Comparison of ENCODE assay signal across 8 mouse cellular contexts in the genomic region with DNA sequence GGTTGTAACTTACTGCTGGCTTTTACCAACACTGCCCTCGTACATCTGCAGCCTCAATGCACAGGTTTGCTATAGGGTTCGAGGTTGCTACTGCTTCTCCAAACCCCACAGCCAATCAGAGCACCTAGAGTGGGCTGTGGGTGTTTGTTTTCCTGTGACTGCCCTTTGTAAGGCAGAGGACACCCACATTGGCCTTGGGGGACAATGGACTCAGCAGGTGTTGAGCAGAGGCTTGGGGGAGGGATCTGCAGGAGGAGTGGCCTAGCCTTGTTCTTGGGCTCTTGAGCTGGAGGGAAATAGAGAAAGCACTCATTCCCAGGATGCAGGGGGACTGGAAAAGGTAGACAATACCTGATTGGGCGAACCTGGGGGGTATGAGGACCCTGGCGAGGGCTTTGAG. TPM values are rescaled to one million over a fixed set of nuclear protein-coding genes. Genes with fewer than 3 reads are reported as not detected.
DNase-seq lines count a peak whose midpoint lies in the region; ATAC-seq and TF ChIP-seq lines count a peak whose summit lies in the region.
"Had no signal": no experiment of that assay in that cellular context is flagged by ENCODE, and none has a peak within 500 bp of the region (broad histone marks: within the 10 kb centered on the region; RNA-seq: fewer than 3 reads in every experiment).

No protein-coding gene starts in this region.

- H3K4me2 ChIP-seq in kidney, embryonic 16.5 days (replicated peaks; ENCODE audit: low read depth, low read length), result peak overlapping the region; percentile 90

- H3K4me3 ChIP-seq in kidney, embryonic 16.5 days (ENCODE audit: low read length), result no peak overlapping the region
- H3K4me3 ChIP-seq in MEL (ENCODE audit: control insufficient read depth in 1 of 2, insufficient read depth in 1 of 2, low read depth in 2 of 2, low read length in 2 of 2), result peak overlapping the region; percentile 45 to 78
- H3K4me3 ChIP-seq in brown adipose tissue, adult 24 weeks (ENCODE audit: insufficient read depth, low read depth, low read length), result peak overlapping the region; percentile 79; the same call in 1 of the 2 replicates

- ATAC-seq in kidney, embryonic 16.5 days (ENCODE audit: low FRiP score, low TSS enrichment), result no peak
- peak; percentile 20 for ATAC-seq in megakaryocyte progenitor cell, adult 5-6 weeks (replicated peaks; ENCODE audit: poor library complexity)

- 62% methylated on average over 4 of the region's 4 CpGs for WGBS in kidney, embryonic 16.5 days

- TF ChIP-seq CTCF in MEL (IDR thresholded peaks at IDR 0.05 in 2 of 3, conservative IDR thresholded peaks at IDR 0.05 in 1 of 3; ENCODE audit: control insufficient read depth in 1 of 3, insufficient read depth in 1 of 3, low read depth in 2 of 3, low read length in 3 of 3, poor library complexity in 1 of 3, severe bottlenecking in 1 of 3), result no peak

- H3K27ac ChIP-seq in kidney, embryonic 16.5 days (ENCODE audit: low read length), result peak overlapping the region; percentile 3; the same call in 1 of the 2 replicates
- peak overlapping the region; percentile 77 for H3K27ac ChIP-seq in MEL (ENCODE audit: control insufficient read depth, low read depth, low read length)
- peak overlapping the region; percentile 69 for H3K27ac ChIP-seq in brown adipose tissue, adult 24 weeks (replicated peaks; ENCODE audit: low read depth, low read length)

- no peak overlapping the region for H3K9ac ChIP-seq in kidney, embryonic 16.5 days (replicated peaks; ENCODE audit: low read length)
- H3K9ac ChIP-seq in MEL (ENCODE audit: control insufficient read depth, low read depth, low read length, poor library complexity, severe bottlenecking), result peak overlapping the region; percentile 65

- DNase-seq in kidney, postnatal 36 days, result no peak
- peak; percentile 39 for DNase-seq in MEL (ENCODE audit: low read depth, low spot score)
- no peak for DNase-seq in urinary bladder, adult 2 months (ENCODE audit: low spot score)
- DNase-seq in right cerebral cortex, postnatal 14 days, result no peak
- DNase-seq: layer of hippocampus, adult 9-11 months had no signal

- peaks cover 6% of the 10 kb centered on the region; the same call in 1 of the 2 replicates for H3K27me3 ChIP-seq in kidney, embryonic 16.5 days (ENCODE audit: insufficient read depth, low read length)
- no peaks in the 10 kb centered on the region for H3K27me3 ChIP-seq in MEL (ENCODE audit: control insufficient read depth in 1 of 2, insufficient read depth in 2 of 2, low read length in 2 of 2)

- TF ChIP-seq EP300 in MEL (IDR thresholded peaks at IDR 0.05; ENCODE audit: low read depth in 1 of 2, low read length in 2 of 2), result no peak

- no peak for TF ChIP-seq RAD21 in MEL (IDR thresholded peaks at IDR 0.05; ENCODE audit: low read depth, low read length)

- peaks cover 13% of the 10 kb centered on the region for H3K4me1 ChIP-seq in kidney, embryonic 16.5 days (ENCODE audit: insufficient read depth, low read length)
- H3K4me1 ChIP-seq in MEL (ENCODE audit: control insufficient read depth in 1 of 2, insufficient read depth in 2 of 2, low read length in 2 of 2), result peaks cover 6 to 13% of the 10 kb centered on the region in 2 experiments; a peak in 3 of 4 replicates
- H3K4me1 ChIP-seq in brown adipose tissue, adult 24 weeks (ENCODE audit: control insufficient read depth, insufficient read depth, insufficient read length, low read length), result peaks cover 5% of the 10 kb centered on the region

- no peak for TF ChIP-seq POLR2A in MEL (IDR thresholded peaks at IDR 0.05; ENCODE audit: control insufficient read depth in 1 of 2, insufficient read depth in 1 of 2, low read depth in 1 of 2, low read length in 2 of 2, poor library complexity in 1 of 2)

- no peaks in the 10 kb centered on the region for H3K9me3 ChIP-seq in kidney, embryonic 16.5 days (ENCODE audit: low read length)
- H3K9me3 ChIP-seq in MEL (replicated peaks; ENCODE audit: insufficient read depth, low read length), result no peaks in the 10 kb centered on the region

- no peaks in the 10 kb centered on the region for H3K36me3 ChIP-seq in kidney, embryonic 16.5 days (ENCODE audit: insufficient read depth, low read length)
- peaks cover 0 to 8% of the 10 kb centered on the region in 2 experiments; a peak in 2 of 4 replicates for H3K36me3 ChIP-seq in MEL (ENCODE audit: control insufficient read depth in 1 of 2, insufficient read depth in 2 of 2, low read length in 2 of 2)

- H3K79me2 ChIP-seq in MEL (ENCODE audit: control insufficient read depth, insufficient read depth, low read length, poor library complexity), result no peaks in the 10 kb centered on the region

TF ChIP-seq in MEL, 35 proteins besides CTCF, POLR2A, EP300 and RAD21:
- TF ChIP-seq ZMIZ1 (IDR thresholded peaks at IDR 0.05; ENCODE audit: low read depth, low read length) (0 out of 2 replicates have a peak, but pooled peaks have one; percentile 6), MAX (IDR thresholded peaks at IDR 0.05; ENCODE audit: low read length) (no peak)

RNA-seq across cellular contexts. Expression of a gene that starts 8.3 kb away (rescaled TPM):
- 2.5 and 2.6 TPM in 2 replicates for polyA plus RNA-seq in kidney, embryonic 16.5 days (2015; fragmentation: Nextera tagmentation; extraction: Ambion mirVana)
- total RNA-seq in MEL (2012; rRNA removed), result 0.50 and 0.78 TPM in 2 replicates
- polyA plus RNA-seq in MEL (2012; ENCODE audit: insufficient read depth in 1 of 2, insufficient read length in 2 of 2, low read depth in 1 of 2, low replicate concordance in 2 of 2, missing spikeins in 1 of 2), result under 1 TPM in 1 of 2 experiments, not detected in 1; 0.95 TPM
- not detected in 2 replicates for polyA plus RNA-seq in brown adipose tissue, adult 24 weeks (2012; ENCODE audit: insufficient read depth, insufficient read length, missing spikeins)
- 0.61 and 1.5 TPM in 2 replicates for total RNA-seq in megakaryocyte progenitor cell, adult 5-6 weeks (2015)
- 0.29 and 1.8 TPM in 2 replicates for total RNA-seq in megakaryocyte progenitor cell, adult 5-6 weeks (2017)
- polyA plus RNA-seq in urinary bladder, adult 2 months (2012; rRNA removed), result 2.4 and 3.0 TPM in 2 replicates

RNA-seq across cellular contexts. Expression of a gene that starts 17.5 kb away (rescaled TPM):
- 14.7 and 16.9 TPM in 2 replicates for polyA plus RNA-seq in kidney, embryonic 16.5 days (2015; fragmentation: Nextera tagmentation; extraction: Ambion mirVana)
- total RNA-seq in MEL (2012; rRNA removed), result 4.7 and 5.5 TPM in 2 replicates
- polyA plus RNA-seq in MEL (2012; ENCODE audit: insufficient read depth in 1 of 2, insufficient read length in 2 of 2, low read depth in 1 of 2, low replicate concordance in 2 of 2, missing spikeins in 1 of 2), result 10 to 100 TPM in 1 of 2 experiments, not detected in 1; 45.9 TPM
- 1.0 and 2.6 TPM in 2 replicates for polyA plus RNA-seq in brown adipose tissue, adult 24 weeks (2012; ENCODE audit: insufficient read depth, insufficient read length, missing spikeins)
- 65.8 and 66.4 TPM in 2 replicates for total RNA-seq in megakaryocyte progenitor cell, adult 5-6 weeks (2015)
- 15.3 and 17.4 TPM in 2 replicates for total RNA-seq in megakaryocyte progenitor cell, adult 5-6 weeks (2017)
- 4.8 and 5.2 TPM in 2 replicates for polyA plus RNA-seq in urinary bladder, adult 2 months (2012; rRNA removed)

RNA-seq across cellular contexts. Expression of a gene that starts 19.9 kb away (rescaled TPM):
- polyA plus RNA-seq in kidney, embryonic 16.5 days (2015; fragmentation: Nextera tagmentation; extraction: Ambion mirVana), result 188 and 198 TPM in 2 replicates
- total RNA-seq in MEL (2012; rRNA removed), result 270 and 302 TPM in 2 replicates
- 100 to 1,000 TPM; 251 to 297 TPM for polyA plus RNA-seq in MEL (2012; ENCODE audit: insufficient read depth in 1 of 2, insufficient read length in 2 of 2, low read depth in 1 of 2, low replicate concordance in 2 of 2, missing spikeins in 1 of 2)
- 61.9 and 67.2 TPM in 2 replicates for polyA plus RNA-seq in brown adipose tissue, adult 24 weeks (2012; ENCODE audit: insufficient read depth, insufficient read length, missing spikeins)
- total RNA-seq in megakaryocyte progenitor cell, adult 5-6 weeks (2015), result 41.4 and 42.1 TPM in 2 replicates
- total RNA-seq in megakaryocyte progenitor cell, adult 5-6 weeks (2017), result 148 and 184 TPM in 2 replicates
- polyA plus RNA-seq in urinary bladder, adult 2 months (2012; rRNA removed), result 114 and 120 TPM in 2 replicates

RNA-seq across cellular contexts. Expression of a gene that starts 30.4 kb away (rescaled TPM):
- polyA plus RNA-seq in kidney, embryonic 16.5 days (2015; fragmentation: Nextera tagmentation; extraction: Ambion mirVana), result 22.4 and 26.0 TPM in 2 replicates
- 12.1 and 12.7 TPM in 2 replicates for total RNA-seq in MEL (2012; rRNA removed)
- polyA plus RNA-seq in MEL (2012; ENCODE audit: insufficient read depth in 1 of 2, insufficient read length in 2 of 2, low read depth in 1 of 2, low replicate concordance in 2 of 2, missing spikeins in 1 of 2), result 10 to 100 TPM in 1 of 2 experiments, not detected in 1; 13.2 TPM
- polyA plus RNA-seq in brown adipose tissue, adult 24 weeks (2012; ENCODE audit: insufficient read depth, insufficient read length, missing spikeins), result 5.9 and 8.9 TPM in 2 replicates
- 0.72 and 1.4 TPM in 2 replicates for total RNA-seq in megakaryocyte progenitor cell, adult 5-6 weeks (2015)
- total RNA-seq in megakaryocyte progenitor cell, adult 5-6 weeks (2017), result 0.71 and 2.7 TPM in 2 replicates
- polyA plus RNA-seq in urinary bladder, adult 2 months (2012; rRNA removed), result 11.0 and 11.7 TPM in 2 replicates

RNA-seq across cellular contexts. Expression of a gene that starts 31.4 kb away (rescaled TPM):
- 4.5 and 5.4 TPM in 2 replicates for polyA plus RNA-seq in kidney, embryonic 16.5 days (2015; fragmentation: Nextera tagmentation; extraction: Ambion mirVana)
- 1.9 and 4.5 TPM in 2 replicates for total RNA-seq in MEL (2012; rRNA removed)
- 10 to 100 TPM in 1 of 2 experiments, not detected in 1; 17.2 TPM for polyA plus RNA-seq in MEL (2012; ENCODE audit: insufficient read depth in 1 of 2, insufficient read length in 2 of 2, low read depth in 1 of 2, low replicate concordance in 2 of 2, missing spikeins in 1 of 2)
- polyA plus RNA-seq in brown adipose tissue, adult 24 weeks (2012; ENCODE audit: insufficient read depth, insufficient read length, missing spikeins), result 1.4 TPM in 1 of 2 replicates, not detected in the other
- total RNA-seq in megakaryocyte progenitor cell, adult 5-6 weeks (2015), result 0.30 TPM in 1 of 2 replicates, not detected in the other
- 0.12 and 0.84 TPM in 2 replicates for total RNA-seq in megakaryocyte progenitor cell, adult 5-6 weeks (2017)
- 156 and 191 TPM in 2 replicates for polyA plus RNA-seq in urinary bladder, adult 2 months (2012; rRNA removed)

Comparison
In these comparisons a context has a peak if more than half of its experiments do, and no peak if none do; other contexts are left out.
1. H3K27ac ChIP-seq: peak in every context shown above with its lines; median percentile 77 in MEL; 69 in brown adipose tissue, adult 24 weeks; 3 in kidney, embryonic 16.5 days.